Mouse (Mus musculus) spleen, adult 2 months (tissue): ENCODE data around the gene Brd2. TPM values are rescaled to one million over a fixed set of nuclear protein-coding genes. Genes with fewer than 3 reads are reported as not detected.

Experiments used
- DNase-seq, 2 experiments: peaks; one replicate each; pipeline versions ENCODE4 v3.0.0 to v3.0.0-alpha.2; 2012 to 2021; ENCODE audit warnings: low spot score in 2 of 2, low read depth in 1 of 2
- H3K27ac ChIP-seq: fragments of 200-500 bp; 2 replicates; pipeline ENCODE4 v1.5.1; 2012; ENCODE audit warnings: low read length, inconsistent platforms; ENCODE audit not compliant: insufficient read depth
- H3K27me3 ChIP-seq: fragments of 200-500 bp; 2 replicates; pipeline ENCODE4 v1.6.1; 2012; ENCODE audit warnings: mild to moderate bottlenecking, moderate library complexity, low read length, inconsistent platforms; ENCODE audit not compliant: control insufficient read depth, insufficient read depth
- H3K36me3 ChIP-seq: fragments of 200-500 bp; 2 replicates; pipeline ENCODE4 v1.6.1; 2012; ENCODE audit warnings: mild to moderate bottlenecking, low read length, inconsistent platforms; ENCODE audit not compliant: control insufficient read depth, insufficient read depth
- H3K4me1 ChIP-seq: fragments of 200-500 bp; 2 replicates; pipeline ENCODE4 v1.6.1; 2011; ENCODE audit warnings: inconsistent platforms; ENCODE audit not compliant: control insufficient read depth, insufficient read depth, insufficient read length
- H3K4me3 ChIP-seq: fragments of 200-500 bp; 2 replicates; pipeline ENCODE4 v1.5.1; 2011; ENCODE audit warnings: mild to moderate bottlenecking, inconsistent platforms; ENCODE audit not compliant: insufficient read depth, insufficient read length; ENCODE audit errors: extremely low read depth
- CTCF ChIP-seq: fragments of 200-500 bp; IDR thresholded peaks from 2 replicates; pipeline ENCODE4 v1.5.1; 2011; ENCODE audit warnings: mild to moderate bottlenecking, inconsistent platforms; ENCODE audit not compliant: insufficient read depth, insufficient read length, insufficient replicate concordance; ENCODE audit errors: extremely low read depth
- POLR2A ChIP-seq: fragments of 200-500 bp; IDR thresholded peaks from 2 replicates; pipeline ENCODE4 v1.6.1; 2011; ENCODE audit warnings: low read depth, low read length, inconsistent platforms
- WGBS: fragments of 180-500 bp; shearing (Covaris S2); methylation state at CpG from one replicate; pipeline ENCODE4 v1.1.7; 2018; 5-methylcytosine and 5-hydroxymethylcytosine counted together
- polyA plus RNA-seq: library from polyadenylated mRNA; depleted of rRNA; stranded (reverse); fragments of >200 nt; gene quantifications from 2 replicates; pipeline ENCODE4 v1.2.3, GENCODE M21; 2012; rRNA removed

Gene Brd2
- polyA plus RNA-seq, 1 experiment = 97.9 TPM

DNA sequence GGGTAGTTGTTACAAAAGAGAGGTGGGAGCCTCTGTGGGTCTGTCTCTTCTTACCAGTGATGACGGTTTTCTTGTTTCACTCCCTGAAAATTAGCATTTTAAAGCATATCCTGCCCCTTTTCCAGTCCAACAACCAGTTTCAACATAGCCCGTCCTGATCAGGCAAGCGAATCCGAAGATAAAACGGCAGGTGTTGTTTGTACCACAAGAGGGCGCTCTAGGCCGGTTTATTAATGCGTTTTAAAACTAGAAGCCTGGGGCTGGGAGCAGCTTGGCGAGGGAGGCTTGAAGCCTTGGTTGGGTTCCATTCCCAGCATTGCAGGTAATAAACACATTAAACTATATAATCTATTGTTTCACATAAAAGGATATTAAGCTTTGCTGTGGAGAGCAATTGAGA, 44.9 kb downstream of the Brd2 start:
- peak; percentile 58; the same call in 1 of the 2 replicates for TF ChIP-seq CTCF
- TF ChIP-seq POLR2A = no peak
- peaks cover 3% of the 10 kb centered on the region; the same call in 1 of the 2 replicates for H3K4me1 ChIP-seq
- DNase-seq = peak; percentile 66 to 70
- no peak overlapping the region for H3K27ac ChIP-seq
- H3K36me3 ChIP-seq = no peaks in the 10 kb centered on the region
- H3K4me3 ChIP-seq = no peak overlapping the region
- H3K27me3 ChIP-seq = peaks cover 2% of the 10 kb centered on the region; the same call in 1 of the 2 replicates
- WGBS = under 1% methylated on average over 9 of the region's 9 CpGs

DNA sequence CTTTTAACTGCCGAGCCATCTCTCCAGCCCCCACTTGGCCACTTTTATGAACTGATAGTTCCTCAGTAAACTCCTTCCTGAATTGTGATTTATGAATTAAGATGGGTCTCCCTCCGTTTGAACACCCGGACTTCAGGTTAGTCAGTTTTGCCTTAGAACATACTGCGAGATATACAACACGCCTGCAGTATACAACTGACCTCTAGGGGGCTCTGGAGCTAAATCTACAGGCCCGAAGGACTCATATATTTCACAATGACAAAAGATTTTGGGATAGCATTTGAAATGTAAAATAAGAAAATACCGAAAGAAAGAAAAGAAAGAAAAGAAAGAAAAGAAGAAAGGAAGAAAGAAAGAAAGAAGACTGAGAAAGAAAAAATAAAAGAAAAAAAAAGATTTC, 47.2 kb downstream of the Brd2 start:
- Histone ChIP-seq H3K4me1 (peaks cover 13% of the 10 kb centered on the region; the same call in 1 of the 2 replicates), H3K36me3 (no peaks in the 10 kb centered on the region), H3K27me3 (peaks cover 2% of the 10 kb centered on the region; the same call in 1 of the 2 replicates), H3K27ac (no peak overlapping the region), H3K4me3 (no peak overlapping the region)
- TF ChIP-seq CTCF (peak; percentile 22; the same call in 1 of the 2 replicates), POLR2A (no peak)
- 24% methylated on average over 7 of the region's 7 CpGs for WGBS
- peak; percentile 66 to 79 for DNase-seq

DNA sequence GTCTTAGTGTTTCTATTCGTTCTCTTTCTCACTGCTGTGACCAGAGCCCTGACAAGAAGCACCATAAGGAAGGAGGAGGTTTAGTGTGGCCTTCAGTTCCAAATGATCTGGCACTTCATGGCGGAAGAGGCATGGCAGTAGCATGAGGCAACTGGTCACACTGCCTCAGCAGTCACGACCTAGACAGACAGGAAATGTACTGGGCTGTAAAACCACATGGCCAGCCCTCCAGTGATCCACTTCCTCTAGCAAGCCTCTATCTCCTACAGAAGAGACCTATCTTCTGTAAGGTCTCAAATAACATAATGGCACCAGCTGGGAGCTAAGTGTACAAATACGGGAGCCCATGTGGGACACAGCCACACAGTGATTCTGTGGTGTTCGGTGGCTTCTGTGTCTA, 50.3 kb downstream of the Brd2 start:
- Histone ChIP-seq H3K4me1 (peaks cover 19% of the 10 kb centered on the region), H3K36me3 (no peaks in the 10 kb centered on the region), H3K27ac (no peak overlapping the region), H3K27me3 (peaks cover 2% of the 10 kb centered on the region; the same call in 1 of the 2 replicates), H3K4me3 (no peak overlapping the region)
- 51% methylated on average over 5 of the region's 5 CpGs for WGBS
- no peak for TF ChIP-seq CTCF
- no peak for TF ChIP-seq POLR2A
- peak; percentile 28 to 54 for DNase-seq

DNA sequence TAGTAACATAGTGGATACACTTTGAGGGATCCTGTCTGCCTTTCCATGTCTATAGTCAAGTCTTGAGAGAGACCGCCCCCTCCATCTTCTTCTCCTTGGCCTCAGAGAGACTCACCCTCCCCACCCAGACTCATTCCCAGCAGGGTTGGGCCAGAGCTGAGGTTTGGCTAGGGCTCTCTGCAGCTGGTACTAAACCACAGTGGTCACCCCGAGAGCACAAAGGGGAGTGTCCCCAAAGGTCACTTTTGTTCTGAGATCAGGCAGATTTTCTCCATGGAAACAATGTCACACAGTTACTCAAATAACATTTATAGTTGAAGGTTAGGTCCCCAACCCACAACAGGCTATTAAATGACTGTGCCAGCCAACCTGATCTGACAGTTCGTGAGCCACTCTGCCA, 53.6 kb downstream of the Brd2 start:
- TF ChIP-seq CTCF (no peak), POLR2A (no peak)
- no peak for DNase-seq
- no peaks in the 10 kb centered on the region for H3K36me3 ChIP-seq
- H3K4me3 ChIP-seq = no peak overlapping the region
- WGBS = 41% methylated on average over 3 of the region's 3 CpGs
- no peak overlapping the region for H3K27ac ChIP-seq
- H3K27me3 ChIP-seq = no peaks in the 10 kb centered on the region
- H3K4me1 ChIP-seq = peaks cover 19% of the 10 kb centered on the region

Other genes starting within 250 kb of the Brd2 start
- gene Gm7029, start 248.8 kb downstream of the Brd2 start, polyA plus RNA-seq = 3.2 and 9.3 TPM in 2 replicates
- gene Kifc1, start 232.0 kb downstream of the Brd2 start, polyA plus RNA-seq = 11.5 and 15.3 TPM in 2 replicates
- gene Platr17, start 217.5 kb downstream of the Brd2 start, polyA plus RNA-seq = 0.47 and 0.68 TPM in 2 replicates
- 56.8 and 65.6 TPM in 2 replicates for gene Daxx, start 213.2 kb downstream of the Brd2 start, polyA plus RNA-seq
- gene Tapbp, start 206.7 kb downstream of the Brd2 start, polyA plus RNA-seq = 188 and 240 TPM in 2 replicates
- 62.9 and 122 TPM in 2 replicates for gene Zbtb22, start 206.7 kb downstream of the Brd2 start, polyA plus RNA-seq
- gene Rgl2, start 193.1 kb downstream of the Brd2 start, polyA plus RNA-seq = 234 and 301 TPM in 2 replicates
- gene Pfdn6, start 182.3 kb downstream of the Brd2 start, polyA plus RNA-seq = 13.8 and 16.0 TPM in 2 replicates
- gene Wdr46, start 182.0 kb downstream of the Brd2 start, polyA plus RNA-seq = 20.5 and 26.7 TPM in 2 replicates
- gene B3galt4, start 171.1 kb downstream of the Brd2 start, polyA plus RNA-seq = 18.9 and 20.6 TPM in 2 replicates
- gene Vps52, start 166.8 kb downstream of the Brd2 start, polyA plus RNA-seq = 58.0 and 73.2 TPM in 2 replicates
- gene Rps18, start 166.6 kb downstream of the Brd2 start, polyA plus RNA-seq = 476 and 550 TPM in 2 replicates
- gene H2-K1, start 122.3 kb downstream of the Brd2 start, polyA plus RNA-seq = 5,070 and 5,425 TPM in 2 replicates
- gene Ring1, start 98.0 kb downstream of the Brd2 start, polyA plus RNA-seq = 52.0 and 61.3 TPM in 2 replicates
- 122 and 202 TPM in 2 replicates for gene H2-Ke6, start 94.6 kb downstream of the Brd2 start, polyA plus RNA-seq
- 86.8 and 99.4 TPM in 2 replicates for gene Slc39a7, start 91.0 kb downstream of the Brd2 start, polyA plus RNA-seq
- 76.9 and 99.7 TPM in 2 replicates for gene Rxrb, start 90.8 kb downstream of the Brd2 start, polyA plus RNA-seq
- gene Col11a2, start 83.2 kb downstream of the Brd2 start, polyA plus RNA-seq = 4.7 and 6.4 TPM in 2 replicates
- gene H2-Oa, start 30.3 kb downstream of the Brd2 start, polyA plus RNA-seq = 228 and 326 TPM in 2 replicates
- 302 and 363 TPM in 2 replicates for gene H2-DMa, start 3.1 kb downstream of the Brd2 start, polyA plus RNA-seq
- 456 and 587 TPM in 2 replicates for gene H2-DMb2, start 20.7 kb upstream of the Brd2 start, polyA plus RNA-seq
- 322 and 426 TPM in 2 replicates for gene H2-DMb1, start 30.4 kb upstream of the Brd2 start, polyA plus RNA-seq
- gene Tap1, start 64.9 kb upstream of the Brd2 start, polyA plus RNA-seq = 144 and 178 TPM in 2 replicates
- gene Psmb9, start 65.1 kb upstream of the Brd2 start, polyA plus RNA-seq = 159 and 225 TPM in 2 replicates
- 260 and 307 TPM in 2 replicates for gene Psmb8, start 75.1 kb upstream of the Brd2 start, polyA plus RNA-seq
- gene Tap2, start 80.9 kb upstream of the Brd2 start, polyA plus RNA-seq = 83.0 and 111 TPM in 2 replicates
- gene H2-Ob, start 116.3 kb upstream of the Brd2 start, polyA plus RNA-seq = 318 and 334 TPM in 2 replicates
- gene H2-Ab1, start 135.1 kb upstream of the Brd2 start, polyA plus RNA-seq = 5,504 and 8,483 TPM in 2 replicates
- gene H2-Aa, start 165.2 kb upstream of the Brd2 start, polyA plus RNA-seq = 1,846 and 1,869 TPM in 2 replicates
- gene H2-Eb1, start 183.2 kb upstream of the Brd2 start, polyA plus RNA-seq = 1,025 and 1,109 TPM in 2 replicates
- 11.4 and 13.5 TPM in 2 replicates for gene H2-Eb2, start 203.0 kb upstream of the Brd2 start, polyA plus RNA-seq
- 4.1 and 4.4 TPM in 2 replicates for gene Btnl2, start 232.2 kb upstream of the Brd2 start, polyA plus RNA-seq